Mouse (Mus musculus) cortical plate, adult 2 months (tissue): ENCODE results near the gene Eif2ak4.

ENCODE experiments used
- CTCF ChIP-seq: fragments of 200-500 bp; IDR thresholded peaks from 2 replicates; pipeline ENCODE4 v1.5.1; 2011; ENCODE audit warnings: mild to moderate bottlenecking, control low read depth, low read length; ENCODE audit not compliant: insufficient read depth; ENCODE audit errors: extremely low read depth
- POLR2A ChIP-seq: fragments of 200-500 bp; IDR thresholded peaks from 2 replicates; pipeline ENCODE4 v1.6.1; 2011; ENCODE audit warnings: mild to moderate bottlenecking, low read length, control low read depth; ENCODE audit not compliant: insufficient read depth; ENCODE audit errors: extremely low read depth

DNA sequence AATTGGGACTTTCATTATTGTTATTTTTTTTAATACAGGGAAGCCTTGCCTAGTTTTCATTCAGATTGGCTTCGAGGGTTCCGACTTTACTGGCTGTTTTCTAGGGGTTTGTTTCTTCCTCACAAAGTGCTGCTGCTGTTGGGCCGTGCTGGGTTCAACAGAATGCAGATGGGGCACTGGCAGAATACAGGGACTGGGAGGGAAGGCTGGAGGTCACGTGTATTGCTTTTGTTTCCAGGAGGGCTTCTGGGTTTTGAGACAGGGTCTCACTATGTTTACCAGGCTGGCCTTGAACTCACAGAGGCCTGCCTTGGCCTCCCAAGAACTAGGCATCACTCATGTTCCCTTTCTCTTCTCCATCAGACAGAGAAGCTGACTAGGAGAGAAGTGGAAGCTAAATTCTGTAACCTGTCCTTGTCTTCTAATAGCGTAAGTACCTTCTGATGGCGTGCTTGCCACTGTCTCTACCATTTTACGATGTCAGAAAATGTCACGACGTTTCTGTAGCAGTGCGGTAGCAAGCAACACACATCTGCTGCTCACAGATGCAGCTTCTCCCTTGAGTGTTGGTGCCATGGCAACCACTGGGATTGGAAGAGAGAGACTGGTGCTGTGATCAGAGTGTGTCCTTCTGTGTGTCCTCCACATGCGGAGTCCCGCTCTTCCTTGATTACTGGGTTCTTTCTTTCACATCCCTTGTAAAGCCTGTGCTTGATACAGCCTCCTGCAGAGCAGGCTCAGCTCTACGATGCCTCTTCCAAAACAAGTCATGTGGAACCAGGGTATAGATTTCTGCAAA lies 69.2 kb downstream of the Eif2ak4 start:
- TF ChIP-seq CTCF (no peak), POLR2A (0 out of 2 replicates have a peak, but pooled peaks have one; percentile 24)
